Mouse (Mus musculus) CH12.LX (cell line): ENCODE results near the gene Katna1. TPM values are rescaled to one million over a fixed set of nuclear protein-coding genes. Genes with fewer than 3 reads are reported as not detected.

Experiments used
- DNase-seq: peaks from one replicate; pipeline ENCODE4 v3.0.0-alpha.2; 2013; ENCODE audit errors: extremely low read depth
- H3K27ac ChIP-seq: 2 replicates; pipeline ENCODE4 v1.5.1; 2012; ENCODE audit warnings: low read depth, mild to moderate bottlenecking, control low read depth, moderate library complexity; ENCODE audit not compliant: insufficient read depth
- H3K27me3 ChIP-seq: replicated peaks from 2 replicates; pipeline ENCODE3; 2012; ENCODE audit warnings: inconsistent platforms
- H3K36me3 ChIP-seq, 2 experiments: replicated peaks in 1 of 2; 2 replicates each; pipeline versions ENCODE3 to v1.6.1; 2012; ENCODE audit warnings: inconsistent platforms in 1 of 2, low read length in 1 of 2, mild to moderate bottlenecking in 1 of 2, mixed read lengths in 1 of 2, moderate library complexity in 1 of 2; ENCODE audit not compliant: control insufficient read depth in 1 of 2, insufficient read depth in 1 of 2
- H3K4me1 ChIP-seq, 2 experiments: 2 replicates each; pipeline ENCODE4 v1.6.1; 2012; ENCODE audit warnings: inconsistent platforms in 1 of 2, moderate library complexity in 1 of 2; ENCODE audit not compliant: insufficient read depth in 2 of 2, control insufficient read depth in 1 of 2
- H3K4me2 ChIP-seq: 2 replicates; pipeline ENCODE4 v1.6.1; 2012; ENCODE audit warnings: low read depth, mild to moderate bottlenecking, control low read depth; ENCODE audit not compliant: poor library complexity, insufficient read depth, severe bottlenecking
- H3K4me3 ChIP-seq, 3 experiments: fragments of 150-350 bp in 1 of 3; sonication (generic) in 1 of 3; replicated peaks in 1 of 3; 2 replicates each; pipeline versions ENCODE3 to v1.5.1; 2011 to 2012; ENCODE audit warnings: low read depth in 2 of 3, low read length in 2 of 3, mild to moderate bottlenecking in 2 of 3, moderate library complexity in 2 of 3, control low read depth in 1 of 3, improper control_type of control experiment in 1 of 3, inconsistent platforms in 1 of 3, mixed read lengths in 1 of 3; ENCODE audit not compliant: poor library complexity in 1 of 3
- H3K79me2 ChIP-seq: replicated peaks from 2 replicates; pipeline ENCODE4 v1.6.1; 2012; ENCODE audit warnings: mild to moderate bottlenecking, moderate library complexity; ENCODE audit not compliant: control insufficient read depth, poor library complexity, insufficient read depth, severe bottlenecking; ENCODE audit errors: extremely low read depth
- H3K9ac ChIP-seq: 2 replicates; pipeline ENCODE4 v1.6.1; 2012; ENCODE audit warnings: low read depth, mild to moderate bottlenecking, control low read depth, moderate library complexity; ENCODE audit not compliant: insufficient read depth
- H3K9me3 ChIP-seq: replicated peaks from 2 replicates; pipeline ENCODE3; 2012; ENCODE audit warnings: low read length, inconsistent platforms, mixed read lengths
- BHLHE40 ChIP-seq: IDR thresholded peaks from 2 replicates; pipeline ENCODE4 v1.6.1; 2011; ENCODE audit warnings: mild to moderate bottlenecking, low read depth, low read length, improper control_type of control experiment
- CHD1 ChIP-seq: IDR thresholded peaks from 2 replicates; pipeline ENCODE4 v1.6.1; 2012; ENCODE audit warnings: low read depth, low read length, improper control_type of control experiment, inconsistent platforms
- EP300 ChIP-seq: IDR thresholded peaks from 2 replicates; pipeline ENCODE4 v1.6.1; 2011; ENCODE audit warnings: low read length, improper control_type of control experiment
- ETS1 ChIP-seq: conservative IDR thresholded peaks from 2 replicates; pipeline ENCODE4 v1.6.1; 2012; ENCODE audit warnings: low read depth, mild to moderate bottlenecking, inconsistent platforms, low read length, improper control_type of control experiment, moderate library complexity
- IRF4 ChIP-seq: IDR thresholded peaks from 2 replicates; pipeline ENCODE4 v1.6.1; 2014; ENCODE audit warnings: low read depth, mild to moderate bottlenecking, inconsistent platforms, low read length, improper control_type of control experiment
- JUN ChIP-seq: IDR thresholded peaks from 2 replicates; pipeline ENCODE4 v1.6.1; 2011; ENCODE audit warnings: low read depth, mild to moderate bottlenecking, low read length, improper control_type of control experiment, moderate library complexity; ENCODE audit not compliant: insufficient read depth
- JUND ChIP-seq: conservative IDR thresholded peaks from 2 replicates; pipeline ENCODE4 v1.6.1; 2011; ENCODE audit warnings: low read depth, low read length, improper control_type of control experiment
- KAT2A ChIP-seq: IDR thresholded peaks from 2 replicates; pipeline ENCODE4 v1.6.1; 2012; ENCODE audit warnings: low read length, improper control_type of control experiment, inconsistent platforms; ENCODE audit not compliant: insufficient replicate concordance
- MAFK ChIP-seq: IDR thresholded peaks from 2 replicates; pipeline ENCODE4 v1.6.1; 2011; ENCODE audit warnings: low read length, improper control_type of control experiment; ENCODE audit not compliant: insufficient replicate concordance
- MAX ChIP-seq: IDR thresholded peaks from 2 replicates; pipeline ENCODE4 v1.6.1; 2011; ENCODE audit warnings: low read length, improper control_type of control experiment
- MAZ ChIP-seq: IDR thresholded peaks from 2 replicates; pipeline ENCODE4 v1.6.1; 2012; ENCODE audit warnings: low read depth, mild to moderate bottlenecking, inconsistent platforms, low read length, improper control_type of control experiment, moderate library complexity
- MEF2A ChIP-seq: IDR thresholded peaks from 2 replicates; pipeline ENCODE4 v1.6.1; 2014; ENCODE audit warnings: low read depth, mild to moderate bottlenecking, inconsistent platforms, low read length, improper control_type of control experiment, borderline replicate concordance
- MYC ChIP-seq: IDR thresholded peaks from 2 replicates; pipeline ENCODE4 v1.6.1; 2011; ENCODE audit warnings: low read depth, mild to moderate bottlenecking, improper control_type of control experiment, low read length
- POLR2A ChIP-seq: IDR thresholded peaks from 2 replicates; pipeline ENCODE4 v1.6.1; 2011; ENCODE audit warnings: low read depth, mild to moderate bottlenecking, improper control_type of control experiment, low read length
- SMC3 ChIP-seq: IDR thresholded peaks from 2 replicates; pipeline ENCODE4 v1.6.1; 2011; ENCODE audit warnings: low read depth, low read length, improper control_type of control experiment
- TBP ChIP-seq: conservative IDR thresholded peaks from 2 replicates; pipeline ENCODE4 v1.6.1; 2011; ENCODE audit warnings: low read depth, low read length, improper control_type of control experiment
- UBTF ChIP-seq: IDR thresholded peaks from 2 replicates; pipeline ENCODE4 v1.6.1; 2012; ENCODE audit warnings: low read depth, mild to moderate bottlenecking, inconsistent platforms, low read length, improper control_type of control experiment, moderate library complexity
- USF1 ChIP-seq: IDR thresholded peaks from 2 replicates; pipeline ENCODE4 v1.6.1; 2014; ENCODE audit warnings: low read depth, mild to moderate bottlenecking, inconsistent platforms, low read length, improper control_type of control experiment
- USF2 ChIP-seq: conservative IDR thresholded peaks from 2 replicates; pipeline ENCODE4 v1.6.1; 2011; ENCODE audit warnings: low read depth, low read length, improper control_type of control experiment
- ZC3H11A ChIP-seq: IDR thresholded peaks from 2 replicates; pipeline ENCODE4 v1.6.1; 2012; ENCODE audit warnings: low read depth, mild to moderate bottlenecking, inconsistent platforms, low read length, improper control_type of control experiment
- ZMIZ1 ChIP-seq: IDR thresholded peaks from 2 replicates; pipeline ENCODE4 v1.6.1; 2012; ENCODE audit warnings: low read depth, mild to moderate bottlenecking, inconsistent platforms, low read length, improper control_type of control experiment
- ZNF384 ChIP-seq: IDR thresholded peaks from 2 replicates; pipeline ENCODE4 v1.6.1; 2012; ENCODE audit warnings: low read depth, low read length, improper control_type of control experiment, inconsistent platforms
- dilution Hi-C: fragments of 300-500 bp; cut with MboI; formaldehyde crosslinking; loops from 2 replicates; pipeline ENCODE4 v1.14.3; 2020; ENCODE audit warnings: low sequenced_read_pairs; ENCODE audit not compliant: extremely low pct_unique_long_range_greater_than_20kb, extremely low pct_ligation_motif_present
- in situ Hi-C: fragments of 300-500 bp; cut with MboI; formaldehyde crosslinking; loops from 3 replicates; pipeline ENCODE4 v1.14.3; 2019; ENCODE audit warnings: low sequenced_read_pairs, low pct_ligation_motif_present, low pct_unique_long_range_greater_than_20kb, mixed read lengths
- polyA plus RNA-seq: library from polyadenylated mRNA; unstranded; fragments of >175 nt; gene quantifications from 2 replicates; pipeline ENCODE4 v1.2.1, GENCODE M21; 2012; ENCODE audit warnings: low read depth; ENCODE audit not compliant: insufficient read length
- total RNA-seq, 2 experiments: library from RNA; depleted of rRNA; stranded (reverse); fragments of 300-350 nt in 1 of 2; fragments of >200 nt in 1 of 2; gene quantifications; 2 replicates each; pipeline ENCODE4 v1.2.3; 2012 to 2014

Gene Katna1
- total and polyA plus RNA-seq, 3 experiments = 37.3 to 58.5 (median 47.4) TPM

- peak; percentile 7 for DNase-seq
- dilution Hi-C loops = no loop called here
Measured at GRCm38 (mm10) chr10:7726501-7726812, 657 bp downstream of the Katna1 start.

GRCm38 (mm10) chr10:7727011-7727410 is 1.2 kb downstream of the Katna1 start:
- in situ Hi-C loops = no loop called here
- peak; percentile 9 for DNase-seq
- no peaks in the 10 kb centered on the region for H3K27me3 ChIP-seq
- peak overlapping the region; percentile 84 for H3K9ac ChIP-seq
- TF ChIP-seq MYC (no peak), IRF4 (no peak; the same call in 1 of the 2 replicates), JUN (no peak), BHLHE40 (no peak), ZC3H11A (no peak), ETS1 (peak; percentile 40; the same call in 1 of the 2 replicates), ZMIZ1 (no peak)
- TF ChIP-seq, all 38 proteins: peak for 1
- Histone ChIP-seq H3K4me3 (peak overlapping the region; percentile 50 to 97 (median 53)), H3K27ac (no peak overlapping the region), H3K4me2 (peak overlapping the region; percentile 99), H3K9me3 (no peaks in the 10 kb centered on the region), H3K4me1 (peaks cover 2 to 41% of the 10 kb centered on the region in 2 experiments; a peak in 3 of 4 replicates), H3K79me2 (peaks cover 43% of the 10 kb centered on the region), H3K36me3 (peaks cover 0 to 14% of the 10 kb centered on the region in 2 experiments)
- dilution Hi-C loops = no loop called here

More at GRCm38 (mm10) chr10:7726501-7726812, 657 bp downstream of the Katna1 start:
- TF ChIP-seq POLR2A (no peak), TBP (peak; percentile 48; the same call in 1 of the 2 replicates)
- H3K4me1 ChIP-seq = peaks cover 2 to 37% of the 10 kb centered on the region in 2 experiments; a peak in 3 of 4 replicates
- H3K36me3 ChIP-seq = peaks cover 0 to 11% of the 10 kb centered on the region in 2 experiments
- in situ Hi-C loops = no loop called here
- no peaks in the 10 kb centered on the region for H3K9me3 ChIP-seq
- peak overlapping the region; percentile 73 for H3K4me2 ChIP-seq
- H3K79me2 ChIP-seq = peaks cover 40% of the 10 kb centered on the region
- peak overlapping the region; percentile 69 to 97 (median 76) for H3K4me3 ChIP-seq
- H3K9ac ChIP-seq = peak overlapping the region; percentile 84
- H3K27ac ChIP-seq = peak overlapping the region; percentile 26; the same call in 1 of the 2 replicates
- no peaks in the 10 kb centered on the region for H3K27me3 ChIP-seq

DNA sequence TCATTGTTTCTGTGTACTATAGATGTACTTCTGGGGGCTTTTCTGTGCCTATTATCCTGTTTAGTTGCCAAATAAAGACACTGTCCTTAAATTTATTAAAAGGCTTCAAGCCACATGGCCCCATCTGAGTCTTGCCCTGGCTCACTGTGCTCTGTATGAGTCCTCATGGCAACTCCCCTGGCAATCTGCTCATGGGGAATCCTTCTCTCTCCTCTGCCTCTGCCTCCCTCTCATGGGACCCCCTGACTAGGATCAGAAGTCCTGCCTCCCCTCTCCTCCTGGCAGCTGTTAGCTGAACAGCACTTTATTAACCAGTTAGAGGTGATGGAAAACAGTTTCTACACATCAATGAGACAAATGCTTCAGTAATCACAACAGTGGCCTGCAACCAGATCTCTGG is 5.8 kb downstream of the Katna1 start:
- H3K4me3 ChIP-seq = no peak overlapping the region
- no peak overlapping the region for H3K9ac ChIP-seq
- no peaks in the 10 kb centered on the region for H3K27me3 ChIP-seq
- dilution Hi-C loops = no loop called here
- no peak for DNase-seq
- H3K79me2 ChIP-seq = peaks cover 64% of the 10 kb centered on the region
- H3K4me2 ChIP-seq = no peak overlapping the region
- H3K9me3 ChIP-seq = no peaks in the 10 kb centered on the region
- TF ChIP-seq UBTF = no peak
- no peak for TF ChIP-seq MAX
- TF ChIP-seq SMC3 = no peak
- TF ChIP-seq KAT2A = no peak
- no peak for TF ChIP-seq ZMIZ1
- no peak for TF ChIP-seq MEF2A
- TF ChIP-seq POLR2A = no peak
- TF ChIP-seq IRF4 = no peak
- TF ChIP-seq ZNF384 = no peak
- no peak for TF ChIP-seq CHD1
- TF ChIP-seq MAFK = no peak
- TF ChIP-seq JUND = no peak
- no peak for TF ChIP-seq USF2
- TF ChIP-seq USF1 = no peak
- TF ChIP-seq ETS1 = no peak
- TF ChIP-seq MAZ = no peak
- TF ChIP-seq EP300 = no peak
- TF ChIP-seq, all 38 proteins: peak for 0
- Histone ChIP-seq H3K4me1 (peaks cover 2 to 38% of the 10 kb centered on the region in 2 experiments; a peak in 3 of 4 replicates), H3K36me3 (peaks cover 0 to 16% of the 10 kb centered on the region in 2 experiments), H3K27ac (no peak overlapping the region)
- in situ Hi-C loops = no loop called here
